Mouse (Mus musculus): ENCODE results near the gene Kcnj12. TPM values are rescaled to one million over a fixed set of nuclear protein-coding genes. Genes with fewer than 3 reads are reported as not detected.

The Kcnj12 gene
- total RNA-seq, 4 experiments from 2014 or later = 6.7 to 7.8 (median 7.4) TPM

- DNase-seq (ENCODE audit: low spot score in 2 of 2) = no peak
Observed at GRCm38 (mm10) chr11:61108911-61109361, 86.6 kb downstream of the Kcnj12 start.

GRCm38 (mm10) chr11:61109707-61110106, 87.3 kb downstream of the Kcnj12 start:
- DNase-seq (ENCODE audit: low spot score in 2 of 2) = no peak

GRCm38 (mm10) chr11:61110113-61110512, 87.7 kb downstream of the Kcnj12 start:
- DNase-seq (ENCODE audit: low spot score in 2 of 2) = no peak

GRCm38 (mm10) chr11:61110928-61111327, 88.6 kb downstream of the Kcnj12 start:
- DNase-seq (ENCODE audit: low spot score in 2 of 2) = no peak

GRCm38 (mm10) chr11:61111472-61111871, 89.1 kb downstream of the Kcnj12 start:
- DNase-seq (ENCODE audit: low spot score in 2 of 2) = no peak

GRCm38 (mm10) chr11:61112323-61112995, 90.1 kb downstream of the Kcnj12 start:
- DNase-seq (ENCODE audit: low spot score in 2 of 2) = no peak

- no peak for DNase-seq (ENCODE audit: low spot score in 2 of 2)
Observed at GRCm38 (mm10) chr11:61116226-61116625, 93.9 kb downstream of the Kcnj12 start.

- no peak for DNase-seq (ENCODE audit: low spot score in 2 of 2)
Observed at GRCm38 (mm10) chr11:61119996-61120583, 97.7 kb downstream of the Kcnj12 start.

Other genes with a start within 250 kb of the Kcnj12 start
- gene Top3a, start 245.2 kb upstream of the Kcnj12 start, total RNA-seq (2022) = 1 to 10 TPM; 5.6 to 8.8 (median 6.3) TPM
- 10 to 100 TPM; 31.6 to 38.1 (median 35.7) TPM for gene Smcr8, start 245.0 kb upstream of the Kcnj12 start, total RNA-seq (2022)
- gene Shmt1, start 210.8 kb upstream of the Kcnj12 start, total RNA-seq (2022) = 10 to 100 TPM in 1 of 4 experiments, 1 to 10 TPM in 3; 4.4 to 11.7 (median 8.5) TPM
- gene Dhrs7b, start 191.9 kb upstream of the Kcnj12 start, total RNA-seq (2022) = 10 to 100 TPM; 26.3 to 27.9 (median 27.4) TPM
- 10 to 100 TPM; 25.3 to 27.8 (median 27.1) TPM for gene Tmem11, start 143.3 kb upstream of the Kcnj12 start, total RNA-seq (2022)
- gene Natd1, start 107.8 kb upstream of the Kcnj12 start, total RNA-seq (2022) = 10 to 100 TPM in 3 of 4 experiments, 1 to 10 TPM in 1; 9.4 to 16.6 (median 13.1) TPM
- 10 to 100 TPM; 12.8 to 19.8 (median 16.8) TPM for gene Map2k3, start 90.5 kb upstream of the Kcnj12 start, total RNA-seq (2022)
- gene Tnfrsf13b, start 104.2 kb downstream of the Kcnj12 start, total RNA-seq (2022) = 1 to 10 TPM; 2.3 to 3.2 (median 2.8) TPM
- gene Usp22, start 152.5 kb downstream of the Kcnj12 start, total RNA-seq (2022) = 100 to 1,000 TPM; 195 to 218 (median 201) TPM
- 1 to 10 TPM in 3 of 4 experiments, under 1 TPM in 1; 0.72 to 2.1 (median 1.5) TPM for gene Aldh3a1, start 185.0 kb downstream of the Kcnj12 start, total RNA-seq (2022)
- gene Aldh3a2, start 244.9 kb downstream of the Kcnj12 start, total RNA-seq (2022) = 10 to 100 TPM; 60.4 to 66.4 (median 61.1) TPM

Measured in layer of hippocampus, adult 8-10 months (tissue).